Mouse (Mus musculus) cerebellum, adult 2 months (tissue): ENCODE data around the gene Gm5475. TPM values are rescaled to one million over a fixed set of nuclear protein-coding genes. Genes with fewer than 3 reads are reported as not detected.

ENCODE experiments used
- DNase-seq, 2 experiments: peaks; one replicate each; pipeline ENCODE4 v3.0.0; 2021
- H3K27ac ChIP-seq: fragments of 200-500 bp; 2 replicates; pipeline ENCODE4 v1.5.1; 2012; ENCODE audit warnings: low read length, control low read depth, inconsistent platforms; ENCODE audit not compliant: insufficient read depth
- H3K27me3 ChIP-seq: fragments of 200-500 bp; 2 replicates; pipeline ENCODE4 v1.6.1; 2012; ENCODE audit warnings: inconsistent platforms, mild to moderate bottlenecking, low read length, moderate library complexity; ENCODE audit not compliant: control insufficient read depth, insufficient read depth
- H3K4me1 ChIP-seq: fragments of 200-500 bp; 2 replicates; pipeline ENCODE4 v1.6.1; 2011; ENCODE audit warnings: low read length; ENCODE audit not compliant: control insufficient read depth, insufficient read depth
- H3K4me3 ChIP-seq: fragments of 200-500 bp; replicated peaks from 2 replicates; pipeline ENCODE3; 2011; ENCODE audit warnings: mild to moderate bottlenecking, low read depth, low read length, control low read depth; ENCODE audit not compliant: insufficient read depth
- CTCF ChIP-seq: fragments of 200-500 bp; IDR thresholded peaks from 2 replicates; pipeline ENCODE4 v1.5.1; 2011; ENCODE audit warnings: low read depth, mild to moderate bottlenecking, control low read depth, low read length, moderate library complexity, borderline replicate concordance; ENCODE audit not compliant: insufficient read depth
- POLR2A ChIP-seq: fragments of 200-500 bp; IDR thresholded peaks from 2 replicates; pipeline ENCODE4 v1.6.1; 2011; ENCODE audit warnings: low read length, control low read depth, borderline replicate concordance; ENCODE audit not compliant: insufficient read depth
- WGBS: fragments of 180-500 bp; shearing (Covaris S2); methylation state at CpG from one replicate; pipeline ENCODE4 v1.1.7; 2018; 5-methylcytosine and 5-hydroxymethylcytosine counted together
- polyA plus RNA-seq: library from polyadenylated mRNA; depleted of rRNA; stranded (reverse); fragments of >200 nt; gene quantifications from 2 replicates; pipeline ENCODE4 v1.2.3, GENCODE M21; 2012

Gm5475 gene
- polyA plus RNA-seq, 1 experiment = not detected

GRCm38 (mm10) chr15:100388886-100389285 lies 33.1 kb upstream of the Gm5475 start:
- Histone ChIP-seq H3K27ac (no peak overlapping the region), H3K4me3 (no peak overlapping the region), H3K27me3 (no peaks in the 10 kb centered on the region), H3K4me1 (no peaks in the 10 kb centered on the region)
- DNase-seq = no peak
- TF ChIP-seq CTCF = no peak
- whole genome bisulfite sequencing = 78% methylated on average over 9 of the region's 9 CpGs

DNA sequence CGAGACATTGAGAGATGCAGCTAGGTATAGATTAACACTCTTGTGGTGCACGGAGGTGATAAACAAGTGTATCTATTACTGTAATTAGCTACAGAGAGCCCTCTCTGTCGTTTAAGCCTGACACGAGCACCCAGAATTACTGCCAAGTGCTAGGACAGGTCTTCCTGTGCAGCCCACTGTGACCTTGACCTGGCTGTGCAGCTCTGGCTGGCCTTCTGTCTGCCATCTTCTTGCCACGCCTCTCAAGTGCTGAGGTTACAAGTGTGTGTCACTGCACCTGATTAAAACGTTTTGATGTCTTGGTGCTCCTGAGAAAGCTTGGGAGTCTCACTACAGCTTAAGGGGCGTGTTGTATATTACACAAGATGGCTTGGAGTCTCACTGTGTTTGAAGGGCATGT lies 30.9 kb upstream of the Gm5475 start:
- H3K27me3 ChIP-seq = no peaks in the 10 kb centered on the region
- TF ChIP-seq CTCF = no peak
- TF ChIP-seq POLR2A = no peak
- H3K4me1 ChIP-seq = no peaks in the 10 kb centered on the region
- H3K4me3 ChIP-seq = no peak overlapping the region
- DNase-seq = no peak
- WGBS = 81% methylated on average over 7 of the region's 7 CpGs
- no peak overlapping the region for H3K27ac ChIP-seq

- no peak overlapping the region for H3K27ac ChIP-seq
- H3K4me3 ChIP-seq = no peak overlapping the region
- 93% methylated on average over 7 of the region's 7 CpGs for WGBS
- H3K27me3 ChIP-seq = no peaks in the 10 kb centered on the region
- DNase-seq = no peak
- H3K4me1 ChIP-seq = no peaks in the 10 kb centered on the region
- TF ChIP-seq CTCF (no peak), POLR2A (no peak)
These were observed 30.3 kb upstream of the Gm5475 start for GRCm38 (mm10) chr15:100391599-100391998.

DNA sequence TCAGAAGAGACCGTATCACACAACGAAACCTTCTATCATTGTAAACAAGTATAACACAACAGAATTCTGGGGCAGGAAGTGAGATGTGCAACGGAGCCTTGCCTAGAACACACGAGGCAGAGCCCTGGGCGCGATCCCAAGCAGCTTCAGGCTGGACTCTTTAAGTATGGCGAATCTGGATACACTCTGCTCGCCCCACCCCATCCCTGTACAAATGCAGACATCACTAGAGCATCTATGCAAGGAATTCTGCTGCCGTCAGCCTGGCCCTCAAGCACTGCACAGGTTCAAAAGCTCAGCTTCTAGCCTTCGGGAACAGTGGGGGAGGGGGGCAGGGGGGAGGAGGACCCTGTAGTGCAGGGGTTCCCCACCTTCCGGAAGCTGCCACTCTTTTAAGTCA lies 28.9 kb upstream of the Gm5475 start:
- Histone ChIP-seq H3K4me3 (no peak overlapping the region), H3K27ac (no peak overlapping the region), H3K4me1 (no peaks in the 10 kb centered on the region), H3K27me3 (no peaks in the 10 kb centered on the region)
- DNase-seq = no peak
- TF ChIP-seq CTCF = no peak
- TF ChIP-seq POLR2A = no peak
- WGBS = 84% methylated on average over 11 of the region's 11 CpGs

DNA sequence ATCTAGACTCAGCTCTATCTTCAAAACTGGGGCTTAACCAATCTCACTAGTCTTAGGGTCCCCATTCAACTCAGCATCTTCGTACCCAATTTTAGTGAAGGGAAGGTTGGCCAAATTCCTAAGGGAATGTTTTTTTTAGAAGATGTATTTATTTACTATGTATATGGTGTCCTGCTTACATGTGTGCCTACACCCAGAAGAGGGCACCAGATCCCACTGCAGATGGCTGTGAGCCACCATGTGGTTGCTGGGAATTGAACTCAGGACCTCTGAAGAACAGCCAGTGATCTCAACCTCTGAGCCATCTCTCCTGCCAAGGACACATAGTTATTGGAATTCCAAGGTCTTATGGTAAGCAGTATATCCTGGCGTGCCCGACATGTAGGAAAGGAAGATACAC lies 26.4 kb upstream of the Gm5475 start:
- Histone ChIP-seq H3K4me3 (no peak overlapping the region), H3K27me3 (no peaks in the 10 kb centered on the region), H3K27ac (no peak overlapping the region), H3K4me1 (no peaks in the 10 kb centered on the region)
- WGBS = 98% methylated on average over 3 of the region's 3 CpGs
- no peak for DNase-seq
- no peak for TF ChIP-seq CTCF
- TF ChIP-seq POLR2A = no peak

- no peaks in the 10 kb centered on the region for H3K27me3 ChIP-seq
- DNase-seq = no peak
- H3K4me3 ChIP-seq = no peak overlapping the region
- no peaks in the 10 kb centered on the region for H3K4me1 ChIP-seq
- 78% methylated on average over 16 of the region's 16 CpGs for WGBS
- TF ChIP-seq CTCF (no peak), POLR2A (no peak)
- no peak overlapping the region for H3K27ac ChIP-seq
These were observed 21.2 kb upstream of the Gm5475 start for GRCm38 (mm10) chr15:100400592-100401250.

GRCm38 (mm10) chr15:100401811-100402210 lies 20.1 kb upstream of the Gm5475 start:
- DNase-seq = no peak
- H3K27ac ChIP-seq = no peak overlapping the region
- WGBS = 84% methylated on average over 4 of the region's 4 CpGs
- H3K4me3 ChIP-seq = no peak overlapping the region
- H3K4me1 ChIP-seq = no peaks in the 10 kb centered on the region
- TF ChIP-seq CTCF (no peak), POLR2A (no peak)
- H3K27me3 ChIP-seq = no peaks in the 10 kb centered on the region

DNA sequence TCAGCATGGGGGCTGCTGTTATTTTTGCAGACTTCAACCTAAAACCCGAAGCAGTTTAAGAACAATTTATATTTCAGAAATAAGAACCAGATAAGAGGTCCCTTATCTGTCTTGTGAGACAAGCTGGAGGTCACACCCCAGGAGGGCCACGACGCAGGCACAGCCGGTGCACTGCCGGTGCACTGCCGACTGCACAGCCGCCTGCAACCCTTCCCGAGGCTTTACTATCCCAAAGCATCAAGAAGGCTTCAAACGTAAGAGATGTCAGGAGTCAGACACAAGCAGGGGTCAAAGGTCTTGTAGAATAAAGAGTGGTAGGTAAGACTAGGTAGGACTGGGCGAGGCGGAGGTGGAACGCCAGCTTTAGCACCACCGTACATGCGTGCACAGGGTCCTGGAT lies 19.6 kb upstream of the Gm5475 start:
- H3K27ac ChIP-seq = no peak overlapping the region
- H3K4me3 ChIP-seq = no peak overlapping the region
- no peaks in the 10 kb centered on the region for H3K4me1 ChIP-seq
- H3K27me3 ChIP-seq = no peaks in the 10 kb centered on the region
- DNase-seq = no peak
- 90% methylated on average over 14 of the region's 14 CpGs for WGBS
- TF ChIP-seq POLR2A (no peak), CTCF (no peak)
